Mouse (Mus musculus) embryo, embryonic 9.5 days (tissue): ENCODE results near the gene Il6ra.

Experiments
- DNase-seq: peaks from one replicate; pipeline ENCODE4 v3.0.0-alpha.2; 2017; ENCODE audit errors: extremely low spot score

The Il6ra gene

GRCm38 (mm10) chr3:89909703-89910542 is 3.1 kb downstream of the Il6ra start:
- DNase-seq: no peak

- DNase-seq: no peak
These were observed 4.2 kb downstream of the Il6ra start for GRCm38 (mm10) chr3:89908836-89909235.

- DNase-seq: no peak
These were observed 5.2 kb downstream of the Il6ra start for GRCm38 (mm10) chr3:89907846-89908245.

GRCm38 (mm10) chr3:89899511-89899908 is 13.5 kb downstream of the Il6ra start:
- no peak for DNase-seq

- DNase-seq: no peak
These were observed 14.0 kb downstream of the Il6ra start for GRCm38 (mm10) chr3:89898870-89899510.

- no peak for DNase-seq
These were observed 15.0 kb downstream of the Il6ra start for GRCm38 (mm10) chr3:89898011-89898410.

- DNase-seq: no peak
These were observed 15.7 kb downstream of the Il6ra start for GRCm38 (mm10) chr3:89897204-89897796.

GRCm38 (mm10) chr3:89896571-89896970 is 16.4 kb downstream of the Il6ra start:
- DNase-seq: no peak

GRCm38 (mm10) chr3:89892517-89893106 is 20.4 kb downstream of the Il6ra start:
- no peak for DNase-seq

- DNase-seq: no peak
These were observed 21.3 kb downstream of the Il6ra start for GRCm38 (mm10) chr3:89891696-89892095.

GRCm38 (mm10) chr3:89889841-89890430 is 23.1 kb downstream of the Il6ra start:
- DNase-seq: no peak

- DNase-seq: no peak
These were observed 25.3 kb downstream of the Il6ra start for GRCm38 (mm10) chr3:89887582-89888230.

- no peak for DNase-seq
These were observed 27.2 kb downstream of the Il6ra start for GRCm38 (mm10) chr3:89885766-89886165.

- no peak for DNase-seq
These were observed 29.4 kb downstream of the Il6ra start for GRCm38 (mm10) chr3:89883582-89884041.

GRCm38 (mm10) chr3:89882556-89883181 is 30.3 kb downstream of the Il6ra start:
- no peak for DNase-seq

- DNase-seq: no peak
These were observed 32.8 kb downstream of the Il6ra start for GRCm38 (mm10) chr3:89880036-89880851.

- no peak for DNase-seq
These were observed 33.7 kb downstream of the Il6ra start for GRCm38 (mm10) chr3:89879326-89879725.

GRCm38 (mm10) chr3:89878456-89878855 is 34.5 kb downstream of the Il6ra start:
- no peak for DNase-seq

- no peak for DNase-seq
These were observed 35.9 kb downstream of the Il6ra start for GRCm38 (mm10) chr3:89877129-89877528.

- no peak for DNase-seq
These were observed 36.5 kb downstream of the Il6ra start for GRCm38 (mm10) chr3:89876469-89876868.
